22 mouse cellular contexts compared by ENCODE assay signal in the genomic region with DNA sequence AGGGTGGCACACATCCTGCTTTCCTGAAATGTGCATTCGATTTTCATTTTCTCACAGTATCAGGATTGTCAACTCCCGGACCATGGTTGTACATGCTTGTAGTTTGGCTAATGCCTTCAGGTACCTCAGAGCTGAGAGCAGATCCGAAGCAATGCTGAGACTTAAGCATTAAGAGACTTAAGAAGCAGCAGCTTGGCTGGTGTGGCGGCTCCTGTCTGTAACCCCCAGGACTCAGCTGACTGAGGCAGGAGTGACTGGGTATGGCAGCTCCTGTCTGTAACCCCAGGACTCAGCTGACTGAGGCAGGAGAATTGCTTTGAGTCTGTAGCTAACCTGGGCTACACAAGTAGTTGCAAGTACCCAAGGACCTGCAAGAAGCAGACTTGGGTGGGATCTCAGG. TPM values are rescaled to one million over a fixed set of nuclear protein-coding genes. Genes with fewer than 3 reads are reported as not detected.
"Had no signal": no experiment of that assay in that cellular context is flagged by ENCODE, and none has a peak within 500 bp of the region (broad histone marks: within the 10 kb centered on the region; RNA-seq: fewer than 3 reads in every experiment).

No protein-coding gene starts in this region.

- H3K36me3 ChIP-seq: midbrain, embryonic 15.5 days; stomach, embryonic 15.5 days had no signal

- H3K9me3 ChIP-seq: liver, embryonic 15.5 days; lung, embryonic 15.5 days; megakaryocyte, embryonic 14.5 days; midbrain, embryonic 12.5 days; midbrain, embryonic 15.5 days; stomach, embryonic 15.5 days had no signal

- DNase-seq: liver, postnatal 0 days; lung, adult 2 months; lung, postnatal 14 days; lung, postnatal 36 days; right cerebral cortex, postnatal 14 days; thymus, adult 2 months; thymus, postnatal 25 days; thymus, postnatal 4 days had no signal

- H3K27ac ChIP-seq: liver, embryonic 15.5 days; lung, embryonic 15.5 days; macrophage; midbrain, embryonic 12.5 days; midbrain, embryonic 15.5 days; stomach, embryonic 15.5 days; stomach, postnatal 0 days had no signal

- ATAC-seq: liver, postnatal 0 days; lung, postnatal 0 days; midbrain, embryonic 15.5 days had no signal

- H3K4me2 ChIP-seq: liver, embryonic 15.5 days; lung, embryonic 15.5 days; midbrain, embryonic 12.5 days; midbrain, embryonic 15.5 days; stomach, embryonic 15.5 days had no signal

- H3K4me3 ChIP-seq: liver, embryonic 15.5 days; lung, embryonic 15.5 days; megakaryocyte, embryonic 14.5 days; midbrain, embryonic 12.5 days; midbrain, embryonic 15.5 days; stomach, embryonic 15.5 days had no signal

- H3K9ac ChIP-seq: liver, embryonic 15.5 days; liver, postnatal 0 days; lung, embryonic 15.5 days; midbrain, embryonic 12.5 days; midbrain, embryonic 15.5 days; stomach, embryonic 15.5 days had no signal

RNA-seq across cellular contexts. Expression of a gene that starts 3.3 kb away (rescaled TPM):
- polyA plus RNA-seq: liver, embryonic 15.5 days; liver, postnatal 0 days; lung, adult 2 months; lung, embryonic 15.5 days; lung, postnatal 0 days; macrophage; spleen, adult 2 months; stomach, embryonic 15.5 days; stomach, postnatal 0 days; testis, adult 2 months had no signal

RNA-seq across cellular contexts. Expression of a gene that starts 36.8 kb away (rescaled TPM):
- polyA plus RNA-seq: liver, embryonic 15.5 days; macrophage; spleen, adult 2 months had no signal

RNA-seq across cellular contexts. Expression of a gene that starts 47.6 kb away (rescaled TPM):
- polyA plus RNA-seq: liver, postnatal 0 days; lung, adult 2 months; lung, embryonic 15.5 days; lung, postnatal 0 days; macrophage; midbrain, embryonic 12.5 days; midbrain, embryonic 15.5 days; midbrain, postnatal 0 days; neural tube, embryonic 11.5 days; neural tube, embryonic 14.5 days; spleen, adult 2 months had no signal
